Mouse (Mus musculus) myocyte (in vitro differentiated cells): ENCODE results near the gene Dse. TPM values are rescaled to one million over a fixed set of nuclear protein-coding genes. Genes with fewer than 3 reads are reported as not detected.
A peak's percentile ranks its signal among the peaks of the same experiment; 100 is the strongest.
"Not testable (repeated sequence)": the region's sequence is repeated elsewhere in the genome, so short reads cannot be mapped to it uniquely, and the experiment has no call there.

Experiments
- H3K27me3 ChIP-seq: one replicate; pipeline ENCODE4 v1.6.1; 2011; ENCODE audit not compliant: control insufficient read depth, insufficient read depth, insufficient read length
- H3K36me3 ChIP-seq: one replicate; pipeline ENCODE4 v1.6.1; 2011; ENCODE audit not compliant: control insufficient read depth, insufficient read depth
- H3K4me2 ChIP-seq: one replicate; pipeline ENCODE4 v1.6.1; 2011; ENCODE audit warnings: low read depth, control low read depth
- H3K4me3 ChIP-seq: one replicate; pipeline ENCODE4 v1.5.1; 2011; ENCODE audit warnings: mild to moderate bottlenecking, control low read depth, moderate library complexity
- H3K79me2 ChIP-seq: one replicate; pipeline ENCODE4 v1.6.1; 2011; ENCODE audit not compliant: control insufficient read depth, insufficient read depth
- H3ac ChIP-seq: one replicate; pipeline ENCODE4 v1.6.1; 2011; ENCODE audit not compliant: control insufficient read depth, insufficient read length
- CEBPB ChIP-seq: IDR thresholded peaks from 2 replicates; pipeline ENCODE4 v1.6.1; 2011; ENCODE audit warnings: mild to moderate bottlenecking, moderate library complexity; ENCODE audit not compliant: poor library complexity, insufficient read depth, severe bottlenecking
- E2F4 ChIP-seq: IDR thresholded peaks from one replicate; pipeline ENCODE4 v1.6.1; 2011; ENCODE audit warnings: mild to moderate bottlenecking, control low read depth, moderate library complexity; ENCODE audit not compliant: insufficient read depth
- MAX ChIP-seq: IDR thresholded peaks from one replicate; pipeline ENCODE4 v1.6.1; 2011; ENCODE audit warnings: low read depth, mild to moderate bottlenecking, control low read depth
- MYOD1 ChIP-seq, 3 experiments: IDR thresholded peaks; one replicate each; pipeline ENCODE4 v1.6.1; 2011; ENCODE audit warnings: control low read depth in 2 of 3, low read depth in 2 of 3, mild to moderate bottlenecking in 2 of 3, moderate library complexity in 1 of 3; ENCODE audit not compliant: insufficient read length in 2 of 3, control insufficient read depth in 1 of 3
- MYOG ChIP-seq, 3 experiments: IDR thresholded peaks; one replicate each; pipeline ENCODE4 v1.6.1; 2011; ENCODE audit warnings: control low read depth in 2 of 3, low read depth in 2 of 3, mild to moderate bottlenecking in 2 of 3; ENCODE audit not compliant: insufficient read length in 2 of 3, control insufficient read depth in 1 of 3, insufficient read depth in 1 of 3
- POLR2A ChIP-seq: IDR thresholded peaks from one replicate; pipeline ENCODE4 v1.6.1; 2011; ENCODE audit warnings: low read depth, mild to moderate bottlenecking, control low read depth, moderate library complexity; ENCODE audit not compliant: insufficient read length
- POLR2AphosphoS2 ChIP-seq: IDR thresholded peaks from one replicate; pipeline ENCODE4 v1.6.1; 2011; ENCODE audit warnings: low read depth, control low read depth; ENCODE audit not compliant: insufficient read length
- REST ChIP-seq: IDR thresholded peaks from one replicate; pipeline ENCODE4 v1.6.1; 2011; ENCODE audit warnings: mild to moderate bottlenecking, control low read depth, moderate library complexity; ENCODE audit not compliant: insufficient read depth, insufficient read length
- SRF ChIP-seq: IDR thresholded peaks from one replicate; pipeline ENCODE4 v1.6.1; 2011; ENCODE audit warnings: low read depth; ENCODE audit not compliant: control insufficient read depth, insufficient read length
- TCF12 ChIP-seq: IDR thresholded peaks from one replicate; pipeline ENCODE4 v1.6.1; 2011; ENCODE audit warnings: mild to moderate bottlenecking, control low read depth; ENCODE audit not compliant: poor library complexity, insufficient read depth, severe bottlenecking
- TCF3 ChIP-seq: IDR thresholded peaks from one replicate; pipeline ENCODE4 v1.6.1; 2011; ENCODE audit warnings: low read depth, control low read depth; ENCODE audit not compliant: insufficient read length
- USF1 ChIP-seq: IDR thresholded peaks from one replicate; pipeline ENCODE4 v1.6.1; 2011; ENCODE audit warnings: low read depth, mild to moderate bottlenecking, control low read depth, moderate library complexity
- polyA plus RNA-seq: library from polyadenylated mRNA; unstranded; fragments of >200 nt; fragmentation: generic; extraction: Trizol; gene quantifications from one replicate; pipeline ENCODE4 v1.2.1, GENCODE M21; 2012; ENCODE audit warnings: missing spikeins

Gene Dse
- polyA plus RNA-seq = 7.6 TPM

- Histone ChIP-seq H3ac (peak within 1 kb of the TSS; percentile 32), H3K4me3 (peak within 1 kb of the TSS; percentile 77), H3K4me2 (peak within 1 kb of the TSS; percentile 83), H3K79me2 (peaks cover 30% of the 10 kb centered on the region), H3K36me3 (no peaks in the 10 kb centered on the region), H3K27me3 (no peaks in the 10 kb centered on the region)
- TF ChIP-seq MAX = no peak
- TF ChIP-seq E2F4 = no peak
- no peak for TF ChIP-seq REST
Measured at GRCm38 (mm10) chr10:34207503-34207850, at the start of gene Dse. TSS of gene Dse (minus strand) at chr10:34207715.

GRCm38 (mm10) chr10:34252833-34253232 lies 45.3 kb upstream of the Dse start:
- not testable (repeated sequence) for H3ac ChIP-seq, H3K36me3 ChIP-seq, H3K79me2 ChIP-seq, H3K4me3 ChIP-seq, H3K27me3 ChIP-seq, H3K4me2 ChIP-seq

- H3ac ChIP-seq = no peak overlapping the region
- no peaks in the 10 kb centered on the region for H3K79me2 ChIP-seq
- no peak overlapping the region for H3K4me2 ChIP-seq
- H3K27me3 ChIP-seq = no peaks in the 10 kb centered on the region
- TF ChIP-seq CEBPB (no peak), USF1 (no peak), POLR2AphosphoS2 (no peak), SRF (no peak), TCF12 (no peak), MYOG (IDR thresholded peaks at IDR 0.05; ENCODE audit: control insufficient read depth in 1 of 3, insufficient read depth in 1 of 3, insufficient read length in 2 of 3, low read depth in 2 of 3) (no peak), E2F4 (no peak)
- H3K4me3 ChIP-seq = no peak overlapping the region
- H3K36me3 ChIP-seq = no peaks in the 10 kb centered on the region
Measured at GRCm38 (mm10) chr10:34249594-34249993, 42.1 kb upstream of the Dse start.

- Histone ChIP-seq H3ac (no peak overlapping the region), H3K27me3 (no peaks in the 10 kb centered on the region), H3K36me3 (no peaks in the 10 kb centered on the region), H3K4me2 (no peak overlapping the region), H3K79me2 (no peaks in the 10 kb centered on the region), H3K4me3 (no peak overlapping the region)
- no peak for TF ChIP-seq SRF
- TF ChIP-seq MAX = no peak
- no peak for TF ChIP-seq POLR2A
- TF ChIP-seq USF1 = no peak
- no peak for TF ChIP-seq REST
- no peak for TF ChIP-seq TCF12
- TF ChIP-seq MYOD1 (IDR thresholded peaks at IDR 0.05; ENCODE audit: control insufficient read depth in 1 of 3, insufficient read length in 2 of 3, low read depth in 2 of 3) = no peak
- no peak for TF ChIP-seq MYOG (IDR thresholded peaks at IDR 0.05; ENCODE audit: control insufficient read depth in 1 of 3, insufficient read depth in 1 of 3, insufficient read length in 2 of 3, low read depth in 2 of 3)
- no peak for TF ChIP-seq CEBPB
- no peak for TF ChIP-seq TCF3
- TF ChIP-seq POLR2AphosphoS2 = no peak
- TF ChIP-seq E2F4 = no peak
Measured at GRCm38 (mm10) chr10:34247757-34248156, 40.2 kb upstream of the Dse start.

- Histone ChIP-seq H3K36me3 (no peaks in the 10 kb centered on the region), H3K27me3 (no peaks in the 10 kb centered on the region), H3K79me2 (no peaks in the 10 kb centered on the region), H3K4me3 (no peak overlapping the region), H3K4me2 (no peak overlapping the region), H3ac (no peak overlapping the region)
- no peak for TF ChIP-seq TCF3
- no peak for TF ChIP-seq MAX
- TF ChIP-seq E2F4 = no peak
- no peak for TF ChIP-seq REST
- TF ChIP-seq CEBPB = no peak
Measured at GRCm38 (mm10) chr10:34246106-34246505, 38.6 kb upstream of the Dse start.

- H3K79me2 ChIP-seq = no peaks in the 10 kb centered on the region
- TF ChIP-seq MYOD1 (IDR thresholded peaks at IDR 0.05; ENCODE audit: control insufficient read depth in 1 of 3, insufficient read length in 2 of 3, low read depth in 2 of 3) (no peak), POLR2A (no peak), TCF3 (no peak), USF1 (no peak), MYOG (IDR thresholded peaks at IDR 0.05; ENCODE audit: control insufficient read depth in 1 of 3, insufficient read depth in 1 of 3, insufficient read length in 2 of 3, low read depth in 2 of 3) (no peak), MAX (no peak), POLR2AphosphoS2 (no peak), TCF12 (no peak), REST (no peak), CEBPB (no peak), E2F4 (no peak), SRF (no peak)
Measured at GRCm38 (mm10) chr10:34244745-34245144, 37.2 kb upstream of the Dse start.

More at GRCm38 (mm10) chr10:34244745-34245144, 37.2 kb upstream of the Dse start:
- Histone ChIP-seq H3K36me3 (no peaks in the 10 kb centered on the region), H3K27me3 (no peaks in the 10 kb centered on the region), H3K4me2 (no peak overlapping the region), H3ac (no peak overlapping the region), H3K4me3 (no peak overlapping the region)
